Mouse (Mus musculus): ENCODE results near the gene Atp8a1.

The Atp8a1 gene

DNA sequence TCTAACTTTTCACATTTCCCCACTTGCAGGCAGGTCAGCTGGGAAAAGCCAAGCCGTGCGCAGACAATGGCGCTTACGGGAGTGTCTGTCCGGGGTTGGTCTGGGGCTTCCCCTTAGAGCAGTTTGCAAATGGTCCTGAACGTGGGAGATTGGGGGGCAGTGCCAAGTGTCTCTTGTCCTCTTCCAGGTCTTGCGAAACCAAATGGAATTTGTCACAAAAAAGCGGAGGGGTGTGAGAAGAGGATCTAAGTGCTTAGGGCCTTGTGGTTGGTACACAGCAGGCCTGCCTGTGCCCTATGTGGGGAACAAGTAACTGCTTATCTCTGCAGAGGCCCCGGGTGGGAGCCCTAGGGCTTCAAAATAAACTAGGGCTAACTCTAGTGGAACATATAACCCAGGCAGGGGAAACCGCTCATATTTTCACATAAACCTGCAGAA is 213.4 kb downstream of the Atp8a1 start:
- no peak for DNase-seq (ENCODE audit: low read depth, low spot score)

DNA sequence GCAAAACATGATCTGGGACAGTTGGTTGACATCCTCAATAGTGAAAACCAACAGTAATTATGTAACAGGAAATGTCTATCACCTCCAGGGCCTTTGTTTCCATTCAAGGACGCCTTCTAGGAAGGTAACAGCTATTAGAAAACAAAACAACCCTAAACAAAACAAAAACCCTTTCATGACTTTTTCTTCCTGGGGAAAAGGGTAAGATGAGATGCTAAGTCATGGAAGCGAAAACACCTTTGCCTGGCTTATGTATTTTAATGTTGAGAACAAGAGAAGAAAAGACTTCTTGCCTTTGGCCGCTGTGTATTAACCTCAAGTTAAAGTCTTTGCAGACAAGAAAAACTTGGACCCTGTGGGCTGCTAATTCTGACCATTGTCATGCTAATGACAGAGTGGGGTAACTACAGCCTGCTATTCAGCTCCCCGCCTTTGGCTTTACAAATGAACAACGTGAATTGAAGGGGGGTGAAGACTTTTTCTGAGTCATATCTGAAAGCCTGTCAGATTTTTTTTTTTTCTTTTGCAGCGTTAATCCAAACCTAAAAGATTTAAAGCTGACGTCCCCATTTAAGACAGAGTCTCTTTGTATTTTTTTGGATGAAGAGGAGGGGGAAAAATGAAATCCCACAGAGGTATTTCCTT is 214.0 kb downstream of the Atp8a1 start:
- no peak for DNase-seq (ENCODE audit: low read depth, low spot score)

DNA sequence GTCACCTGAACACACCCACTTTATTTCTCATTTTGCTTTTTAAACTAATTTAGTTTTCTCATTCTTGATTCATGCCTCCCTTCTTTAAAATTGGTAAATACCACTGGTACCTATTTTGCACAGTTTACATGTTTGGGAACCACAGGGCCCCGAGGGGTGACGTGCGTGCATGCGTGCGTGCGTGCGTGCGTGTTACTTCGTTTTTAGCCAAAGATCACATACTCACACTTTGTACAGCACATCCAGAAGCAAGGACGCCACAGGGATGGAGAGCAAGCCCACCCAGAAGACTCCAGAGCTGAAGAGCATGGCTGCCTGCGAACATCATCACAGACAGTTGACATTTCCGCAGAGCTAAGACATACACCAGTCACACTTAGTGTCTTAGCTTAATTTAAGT is 216.0 kb downstream of the Atp8a1 start:
- no peak for DNase-seq (ENCODE audit: low read depth, low spot score)

DNA sequence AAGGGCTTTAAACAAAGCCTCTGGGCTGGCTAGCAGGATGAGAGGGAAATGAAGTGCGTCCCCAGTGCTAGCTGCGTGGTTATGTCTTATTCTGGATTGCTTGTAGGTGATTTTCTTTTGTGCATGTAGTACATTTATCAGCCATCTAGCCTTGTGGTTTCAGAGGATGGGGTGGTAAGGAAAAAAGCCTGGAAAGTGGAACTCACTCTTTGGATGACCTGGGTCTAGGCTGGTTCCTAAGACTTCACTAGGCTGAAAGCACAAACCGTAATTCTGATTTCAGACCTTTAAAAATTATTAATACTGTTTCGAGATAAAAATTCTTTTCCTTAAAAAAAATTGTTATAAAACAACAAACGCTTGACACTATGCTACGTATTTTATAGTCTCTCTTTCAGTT is 217.4 kb downstream of the Atp8a1 start:
- DNase-seq (ENCODE audit: low read depth, low spot score), result no peak

DNA sequence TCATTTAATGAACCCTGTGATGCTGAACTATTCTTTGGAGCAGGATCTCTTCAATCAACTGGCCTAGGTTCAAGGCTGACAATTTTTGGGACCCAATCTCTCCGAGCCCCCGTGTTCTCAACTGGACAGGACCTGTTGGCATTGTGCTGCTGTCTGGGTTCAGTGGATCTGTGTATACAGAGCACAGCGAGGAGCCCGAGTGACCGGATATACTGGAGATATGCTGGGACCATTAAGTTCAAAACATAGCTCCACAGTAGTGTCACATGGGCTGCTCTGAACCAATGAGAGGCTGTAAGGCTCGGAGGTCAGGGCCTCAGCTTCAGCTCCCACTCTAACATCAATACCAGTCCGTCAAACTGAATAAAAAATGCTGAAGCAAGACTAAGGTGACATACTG is 217.8 kb downstream of the Atp8a1 start:
- no peak for DNase-seq (ENCODE audit: low read depth, low spot score)

DNA sequence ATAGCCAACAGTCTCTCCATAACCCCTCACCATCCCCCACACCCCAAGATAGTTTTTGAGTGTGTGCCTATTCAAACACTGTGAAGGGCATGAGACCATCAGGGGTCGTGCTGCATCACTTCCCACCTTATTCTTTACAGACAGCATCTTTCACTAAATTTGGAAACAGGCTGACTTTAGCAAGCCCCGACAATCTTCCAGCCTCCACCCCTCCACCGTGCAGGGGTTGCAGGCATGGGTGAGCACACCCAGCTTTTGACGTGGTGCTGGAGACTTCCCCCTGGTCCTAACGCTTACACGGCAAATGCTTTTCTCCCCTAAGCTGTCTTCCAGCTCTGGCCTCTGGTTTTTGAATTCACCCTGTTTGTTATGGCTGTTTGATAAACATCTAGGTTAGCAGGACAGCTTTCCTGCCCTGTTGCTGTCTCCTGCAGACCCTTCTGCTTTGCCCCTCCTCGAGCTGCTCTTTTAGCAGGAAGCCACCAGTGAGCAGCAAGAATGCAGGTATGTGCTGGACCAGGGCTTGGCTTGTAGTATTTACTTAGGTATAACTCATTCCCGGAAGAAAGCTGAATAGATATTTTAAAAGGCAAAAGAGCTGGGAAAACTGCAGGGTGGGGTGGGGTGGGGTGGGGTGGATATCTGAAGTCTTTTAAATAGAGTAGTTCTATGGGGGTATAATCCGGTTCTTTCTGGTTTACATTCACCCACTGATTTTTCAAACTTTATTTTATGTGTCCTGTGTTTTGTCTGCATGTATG is 218.9 kb downstream of the Atp8a1 start:
- no peak for DNase-seq (ENCODE audit: low read depth, low spot score)

DNA sequence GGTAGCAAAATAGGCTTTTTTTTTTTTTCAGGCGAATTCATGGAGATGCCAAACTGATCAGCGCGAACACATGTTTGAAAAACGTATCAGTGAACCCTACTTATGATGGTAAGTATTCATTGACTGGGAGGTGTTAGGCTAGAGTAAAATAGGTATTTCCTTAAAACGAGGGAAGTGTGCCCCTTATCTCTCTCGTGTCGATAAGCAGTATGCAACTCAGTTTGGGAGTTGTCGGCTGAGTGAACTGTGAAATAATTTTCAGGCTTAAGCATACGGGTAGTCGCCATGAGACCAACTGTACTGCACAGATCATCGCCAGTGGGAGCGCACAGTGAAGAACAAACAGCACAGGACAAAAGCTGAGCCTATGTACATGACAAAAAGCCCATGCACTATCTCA is 226.0 kb downstream of the Atp8a1 start:
- DNase-seq (ENCODE audit: low read depth, low spot score), result no peak

DNA sequence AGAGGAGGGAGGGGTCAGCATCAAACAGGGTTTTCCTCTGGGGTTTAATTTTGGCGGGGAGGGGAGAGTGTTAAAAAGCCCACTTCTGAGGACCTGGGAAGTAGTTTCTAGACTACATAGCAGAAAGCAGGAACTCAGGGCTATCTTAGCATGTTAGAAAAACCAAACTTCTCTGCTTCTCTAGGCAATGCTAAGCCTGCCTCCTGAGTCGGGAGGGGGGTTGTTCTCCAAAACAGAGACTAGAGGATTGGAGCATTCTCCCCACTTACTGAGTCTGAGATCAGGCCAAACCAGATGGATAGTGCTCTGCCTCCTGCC is 237.8 kb downstream of the Atp8a1 start:
- DNase-seq (ENCODE audit: low read depth, low spot score), result no peak

DNA sequence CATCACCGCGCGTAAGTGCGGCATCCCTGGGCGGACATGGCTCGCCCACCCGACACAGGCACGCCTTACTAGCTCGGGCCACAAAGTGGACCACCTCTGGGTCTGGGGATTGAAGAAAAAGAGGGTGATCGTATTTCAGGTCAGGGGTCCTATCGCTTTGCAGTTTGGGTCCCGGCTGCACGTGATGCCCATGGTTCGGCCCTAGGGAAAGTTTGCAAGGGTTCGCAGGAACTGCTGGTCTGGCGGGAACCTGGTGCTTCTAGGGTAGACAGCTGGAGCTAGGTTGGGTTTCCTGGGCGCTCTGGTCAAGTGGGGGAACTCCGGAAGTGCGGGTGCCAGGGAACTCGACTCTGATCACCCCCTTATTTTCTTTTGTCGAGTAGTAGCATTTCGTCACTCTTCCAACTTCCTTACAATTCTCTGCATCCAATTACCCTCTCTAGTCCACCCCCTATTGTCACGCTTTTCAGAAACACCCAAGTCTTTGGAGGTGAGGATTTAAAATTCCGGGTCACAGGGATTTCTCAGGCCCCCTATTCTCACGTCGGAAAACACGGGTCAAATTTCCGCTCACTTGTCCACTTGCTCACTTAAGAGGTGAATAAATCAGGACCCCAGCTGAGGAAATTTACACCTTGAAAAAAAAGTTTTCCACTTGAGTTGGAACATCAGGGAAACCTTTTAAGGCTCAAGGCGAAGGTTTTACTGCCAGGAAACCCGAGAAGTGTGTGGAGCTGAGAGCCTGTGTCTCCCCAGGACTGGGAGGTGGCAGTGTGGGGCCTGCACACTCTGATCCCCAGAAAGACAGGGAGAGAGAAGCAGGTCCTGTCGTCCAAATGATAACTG is 238.3 kb downstream of the Atp8a1 start:
- no peak for DNase-seq (ENCODE audit: low read depth, low spot score)

DNA sequence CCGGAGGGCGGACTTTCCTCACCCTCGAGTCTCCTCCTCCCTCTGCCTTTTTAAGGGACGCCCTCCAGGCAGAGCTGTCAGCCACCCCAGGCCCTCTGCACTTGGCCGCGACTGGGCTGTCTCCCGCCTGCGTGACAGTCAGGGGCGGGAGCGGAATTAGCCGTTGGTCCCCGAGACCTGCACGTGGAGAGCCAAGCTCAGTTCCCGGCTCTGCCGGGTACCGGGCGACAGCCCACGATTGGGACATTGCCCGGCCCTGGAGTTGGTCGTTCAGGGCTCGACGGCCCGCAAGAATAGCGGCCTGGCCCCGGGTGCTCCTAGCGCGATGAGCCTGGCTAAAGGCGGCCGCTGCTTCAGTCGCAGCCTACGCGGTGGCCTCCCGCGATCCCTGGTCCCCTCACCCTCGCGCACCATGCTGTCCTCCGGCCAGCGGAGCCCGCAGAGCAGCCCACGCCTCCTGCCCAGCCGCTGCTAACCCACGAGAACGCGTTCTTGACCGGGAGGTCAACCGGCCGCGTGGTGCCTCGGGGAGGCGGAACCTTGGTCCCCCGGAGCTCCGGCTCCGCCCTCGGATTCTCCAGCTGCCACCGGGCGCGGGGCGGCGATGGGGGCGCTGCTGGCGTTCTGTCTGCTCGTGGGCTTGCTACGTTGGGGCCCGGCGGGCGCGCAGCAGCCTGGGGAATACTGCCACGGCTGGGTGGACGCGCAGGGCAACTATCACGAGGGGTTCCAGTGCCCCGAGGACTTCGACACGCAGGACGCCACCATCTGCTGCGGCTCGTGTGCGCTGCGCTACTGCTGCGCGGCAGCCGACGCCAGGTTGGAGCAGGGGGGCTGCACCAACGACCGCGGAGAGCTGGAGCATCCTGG is 239.2 kb downstream of the Atp8a1 start, which contains the start of gene Shisa3:
Shisa3 (plus strand) TSS at position 79 of the 870 bp plus-strand sequence.
- no peak for DNase-seq (ENCODE audit: low read depth, low spot score)

DNA sequence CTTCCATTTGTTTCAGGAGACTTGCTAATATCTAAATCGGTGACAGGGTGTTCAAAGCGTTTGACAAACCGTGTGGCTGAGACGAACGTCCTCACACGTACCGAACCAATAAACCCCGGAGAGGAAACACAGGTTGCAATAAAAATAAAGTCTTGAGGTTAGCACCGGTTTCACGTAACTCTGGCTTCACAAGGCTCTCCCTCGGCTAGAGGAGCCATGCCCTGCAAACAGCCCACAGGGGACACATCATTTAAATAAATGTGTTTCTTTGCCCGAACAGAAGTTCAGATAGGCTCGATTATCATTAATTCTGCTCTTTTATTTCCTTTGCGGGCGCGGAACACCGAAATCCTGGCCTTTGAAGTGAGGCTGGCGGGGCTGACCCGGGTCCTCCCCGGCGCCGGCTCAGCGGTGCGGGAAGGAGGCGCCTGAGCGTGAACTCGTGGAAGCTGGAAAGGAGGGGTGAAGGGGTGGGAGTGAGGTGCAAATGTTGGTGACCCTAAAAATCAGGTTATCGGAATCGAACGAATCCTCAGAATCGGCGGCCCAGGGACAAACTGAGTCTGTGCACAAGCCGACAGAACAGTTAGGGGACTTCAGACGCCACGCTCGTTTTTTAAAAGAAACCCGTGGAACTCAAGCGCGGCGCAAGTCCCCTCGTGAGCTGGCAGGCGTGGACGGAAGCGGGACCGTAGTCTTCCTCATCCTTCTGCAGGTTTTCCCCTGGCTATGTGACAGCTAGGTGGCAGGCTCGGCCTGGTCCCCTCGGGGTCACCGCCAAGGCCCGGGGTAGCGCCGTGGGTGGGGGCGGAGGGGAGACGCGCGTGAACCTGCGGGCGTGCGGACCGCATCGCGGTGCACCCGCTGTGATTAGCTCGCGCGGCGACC is 240.1 kb downstream of the Atp8a1 start:
- DNase-seq (ENCODE audit: low read depth, low spot score), result no peak

DNA sequence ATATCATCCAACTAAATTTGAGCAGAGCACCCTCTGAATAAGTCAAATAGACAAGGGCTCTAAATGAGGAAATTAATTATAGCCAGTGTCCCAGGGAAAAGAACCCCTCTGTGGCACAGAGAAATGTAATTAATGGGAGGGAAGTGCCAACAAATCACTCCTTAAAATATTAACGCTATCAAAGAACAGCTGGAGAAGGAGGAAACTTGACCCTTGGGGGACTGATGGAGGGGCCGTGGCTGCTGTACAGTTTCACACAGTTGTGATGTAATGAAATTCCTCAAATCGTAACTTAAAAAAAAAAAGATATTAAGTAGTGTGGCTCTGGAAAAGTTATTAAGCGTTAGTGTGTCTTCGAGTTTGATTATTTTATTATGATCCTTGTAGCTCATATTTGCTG is 241.3 kb downstream of the Atp8a1 start:
- DNase-seq (ENCODE audit: low read depth, low spot score), result no peak

DNA sequence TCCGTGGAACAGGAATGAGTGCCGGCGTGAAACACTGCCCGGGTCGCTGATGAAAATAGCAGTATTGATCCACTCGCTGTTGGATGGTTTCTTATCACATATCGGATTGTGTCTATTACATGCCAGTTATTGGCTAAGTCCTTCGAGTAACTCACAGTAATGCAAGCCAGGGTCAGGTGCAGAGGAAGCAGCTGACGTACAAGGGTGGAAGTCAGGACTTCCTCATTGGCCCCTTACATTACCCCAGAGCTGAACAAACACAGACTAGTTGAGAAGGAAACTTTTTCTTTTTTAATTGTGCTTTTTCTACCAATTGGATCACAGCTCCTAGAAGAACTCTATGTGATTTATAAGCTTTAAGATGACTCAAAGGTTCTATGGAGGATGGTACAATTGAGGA is 247.3 kb downstream of the Atp8a1 start:
- DNase-seq (ENCODE audit: low read depth, low spot score), result no peak

DNA sequence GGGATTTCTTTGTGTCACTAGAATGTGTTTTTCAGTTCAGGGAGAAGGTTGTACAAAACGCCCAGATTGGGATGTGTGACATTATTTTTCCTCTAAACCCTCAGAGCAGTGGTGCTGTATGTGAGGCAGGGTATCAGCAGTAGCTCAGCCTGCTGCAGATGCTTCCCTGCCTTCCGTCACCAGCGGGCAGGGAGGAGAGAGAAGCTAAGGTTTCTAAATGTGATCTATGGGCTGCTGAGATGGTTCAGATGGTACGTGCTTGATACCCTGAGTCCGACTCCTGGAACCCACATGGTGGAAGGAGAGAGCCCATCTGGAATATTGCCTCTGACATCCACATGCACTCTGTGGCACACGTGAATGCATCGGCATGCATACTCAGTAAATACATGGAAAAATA is 251.6 kb downstream of the Atp8a1 start:
- no peak for DNase-seq (ENCODE audit: low read depth, low spot score)

DNA sequence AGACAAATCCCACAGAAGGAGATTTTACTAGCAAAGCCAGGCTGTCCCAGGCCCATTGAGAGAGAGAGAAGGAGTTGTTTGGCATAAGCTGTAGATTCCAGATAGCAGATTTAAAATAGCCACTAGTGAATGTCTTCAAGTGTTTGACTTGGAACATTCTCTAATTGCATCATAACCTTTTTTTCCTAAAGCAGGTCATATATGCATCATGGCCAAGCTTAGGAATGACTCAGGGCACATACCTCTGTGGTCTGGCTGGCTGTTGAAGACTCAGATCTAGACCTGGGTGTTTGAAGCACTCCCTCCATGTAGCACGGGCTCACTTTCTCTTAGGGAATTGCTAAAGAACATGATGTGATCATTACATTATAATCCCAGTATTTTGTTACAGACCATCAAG is 252.2 kb downstream of the Atp8a1 start:
- DNase-seq (ENCODE audit: low read depth, low spot score), result no peak

DNA sequence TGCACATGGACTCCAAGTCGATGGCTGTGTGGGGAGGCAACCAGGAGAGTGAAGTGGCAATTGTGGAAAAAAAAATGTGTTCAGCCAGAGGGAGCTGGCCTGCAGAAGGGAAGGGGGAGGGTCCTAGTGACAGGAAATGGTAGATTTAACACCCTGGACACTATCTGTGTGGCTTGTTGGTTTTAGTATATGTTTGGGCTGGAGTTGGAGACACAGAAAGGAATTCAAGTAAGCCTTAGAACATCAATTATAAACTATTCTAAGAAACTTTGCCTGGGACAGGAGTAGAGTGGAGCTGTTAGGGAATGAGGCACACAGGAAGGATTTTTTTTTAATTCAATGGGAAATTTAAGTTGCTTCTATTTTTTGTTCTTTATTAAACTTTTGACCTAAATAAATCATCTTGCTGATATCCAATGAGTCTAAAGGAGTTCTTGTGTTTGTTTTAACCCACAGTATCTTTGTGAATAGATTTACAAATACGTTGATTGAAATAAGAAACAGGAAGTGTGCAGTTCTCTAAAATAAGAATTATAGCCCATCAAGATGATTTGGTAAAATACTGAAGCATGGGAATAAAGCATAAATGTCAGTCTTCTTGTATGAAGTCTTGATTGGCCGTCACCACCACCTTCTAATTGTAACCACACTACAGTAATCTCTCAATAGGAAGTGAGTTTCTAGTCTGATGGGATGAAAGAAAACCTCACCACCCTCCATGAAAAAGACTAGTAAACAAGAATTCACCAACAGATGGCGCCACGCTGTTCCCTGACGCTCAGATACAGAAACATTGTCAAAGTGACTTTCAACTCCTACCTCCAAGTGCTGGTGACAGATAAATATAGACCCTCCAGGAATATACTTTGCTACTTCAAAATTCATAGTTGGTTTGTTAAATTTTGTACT is 267.3 kb downstream of the Atp8a1 start:
- DNase-seq (ENCODE audit: low read depth, low spot score), result peak; percentile 6

DNA sequence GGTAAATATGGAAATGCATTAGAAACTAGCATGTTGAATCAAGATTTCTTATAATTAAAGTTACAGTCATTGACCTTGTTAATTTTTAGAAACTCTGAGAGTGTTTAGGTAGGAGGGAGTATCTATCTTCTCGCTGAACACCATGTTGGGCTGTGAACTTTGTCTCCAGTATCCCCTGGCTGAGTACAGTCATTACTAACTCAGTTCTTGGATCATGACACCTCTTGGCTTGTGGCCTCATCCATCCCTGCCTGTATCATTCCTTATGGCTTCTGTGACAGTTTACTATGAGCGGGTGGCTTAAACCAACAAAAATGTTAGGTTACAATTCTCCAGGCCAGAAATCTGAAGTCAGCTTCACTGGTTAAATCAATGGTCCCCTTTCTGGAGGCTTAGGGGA is 271.5 kb downstream of the Atp8a1 start:
- no peak for DNase-seq (ENCODE audit: low read depth, low spot score)

DNA sequence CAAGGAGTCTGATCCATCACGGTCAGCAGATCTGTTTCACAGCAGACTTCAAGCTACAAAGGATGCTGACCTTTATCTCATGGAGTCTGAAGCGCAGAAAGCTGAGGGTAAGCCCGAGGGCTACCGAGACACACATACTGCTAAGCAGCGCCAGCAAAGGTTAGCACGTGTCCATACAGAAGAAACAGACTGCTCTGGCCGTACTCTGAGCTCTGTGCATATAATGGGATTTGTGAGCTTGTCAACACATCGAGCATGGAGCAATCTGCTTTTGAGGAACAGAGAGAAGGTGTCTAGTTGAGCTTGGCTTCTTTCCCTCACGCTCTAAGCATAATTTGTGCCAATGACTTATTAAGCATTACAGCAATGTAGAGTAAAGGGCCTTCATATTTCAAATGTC is 273.2 kb downstream of the Atp8a1 start:
- no peak for DNase-seq (ENCODE audit: low read depth, low spot score)

DNA sequence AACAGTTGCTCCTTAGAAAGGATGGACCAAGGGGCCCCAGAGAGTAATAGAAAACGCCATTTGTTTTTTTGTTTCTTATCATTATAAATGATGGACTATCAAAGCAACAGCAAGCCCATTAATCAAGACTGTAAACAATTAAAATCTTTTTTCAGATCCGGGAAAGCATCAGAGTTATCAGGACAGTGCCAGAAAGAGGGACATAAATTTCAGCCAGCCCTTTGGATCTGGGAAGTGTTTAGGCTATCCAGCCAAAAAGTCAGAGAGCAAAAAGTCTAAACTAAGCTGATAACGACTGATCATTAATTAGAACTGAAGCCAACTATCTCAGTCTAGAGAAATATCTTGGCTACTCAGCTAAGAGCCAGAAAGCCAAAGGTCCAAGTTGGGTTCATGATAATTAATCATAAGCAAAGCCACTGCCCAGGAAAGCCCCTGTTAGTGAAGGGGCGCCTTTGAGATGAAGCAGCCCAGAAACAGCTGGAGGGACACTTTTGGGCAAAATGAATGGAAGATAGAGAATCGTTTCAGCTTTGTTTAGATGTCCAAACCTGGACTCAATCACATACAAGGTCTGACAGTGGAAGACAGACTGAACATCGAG is 274.6 kb downstream of the Atp8a1 start:
- no peak for DNase-seq (ENCODE audit: low read depth, low spot score)

Measured in 3T3-L1 (cell line).